Mouse (Mus musculus): ENCODE data around the gene Mphosph9. TPM values are rescaled to one million over a fixed set of nuclear protein-coding genes. Genes with fewer than 3 reads are reported as not detected.
A peak's percentile ranks its signal among the peaks of the same experiment; 100 is the strongest.
"Not testable (repeated sequence)": the region's sequence is repeated elsewhere in the genome, so short reads cannot be mapped to it uniquely, and the experiment has no call there.

Mphosph9 gene
- polyA plus RNA-seq, 2 experiments from 2014 or later: 14.2 to 15.3 TPM

DNA sequence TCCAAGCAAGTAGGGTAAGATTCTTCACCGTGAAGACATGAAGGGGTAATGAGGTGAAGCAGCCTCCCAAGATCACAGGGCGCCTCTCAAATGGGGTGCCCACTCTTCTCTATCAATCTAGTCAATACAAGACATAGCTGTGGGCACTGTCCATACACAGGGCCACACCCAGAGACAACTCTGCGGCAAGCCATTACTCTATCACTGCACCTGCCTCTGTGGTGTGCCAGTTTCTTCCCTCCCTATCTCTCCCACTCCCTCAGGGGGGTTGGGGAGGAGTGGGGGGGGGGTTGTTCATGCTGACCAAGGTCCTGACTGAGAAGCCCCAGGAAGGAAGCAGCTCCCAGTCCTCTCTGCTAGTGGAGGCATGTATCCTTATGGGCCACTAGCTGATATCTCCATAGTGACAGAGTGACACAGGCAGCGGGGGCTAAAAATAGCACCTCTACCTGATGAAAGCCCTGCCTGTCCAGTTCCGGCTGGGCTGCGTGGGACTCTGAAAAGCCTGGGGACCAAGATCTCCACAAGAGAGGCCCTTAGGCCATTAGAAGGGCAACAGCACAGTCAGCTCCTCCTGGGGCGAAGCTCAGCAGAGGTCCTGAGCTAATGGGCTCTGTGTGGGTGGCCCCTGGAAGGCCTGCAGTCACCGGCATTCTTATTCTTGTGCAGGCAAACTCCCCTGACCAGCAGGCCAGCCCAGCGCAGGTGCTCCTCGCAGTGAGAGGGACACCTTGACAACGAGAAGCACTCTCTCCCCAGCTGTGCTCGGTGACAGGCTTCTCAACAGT, 93.7 kb downstream of the Mphosph9 start:
- no peak for ATAC-seq

DNA sequence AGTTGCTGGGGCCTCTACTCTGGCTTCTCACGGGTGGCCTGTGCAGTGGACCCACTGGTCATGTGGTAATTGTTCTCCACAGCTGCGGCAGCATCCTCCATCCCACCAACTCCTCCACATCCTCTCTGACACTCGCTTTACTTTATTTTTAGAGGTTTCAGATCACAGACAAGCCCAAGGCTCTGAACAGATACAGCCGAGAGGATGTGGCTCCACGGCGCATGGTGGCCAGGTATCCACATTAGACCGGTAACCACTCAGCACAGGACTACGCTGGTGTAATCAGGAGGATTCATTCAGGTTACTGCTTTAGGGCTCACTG, 94.7 kb downstream of the Mphosph9 start:
- ATAC-seq: peak; percentile 84

DNA sequence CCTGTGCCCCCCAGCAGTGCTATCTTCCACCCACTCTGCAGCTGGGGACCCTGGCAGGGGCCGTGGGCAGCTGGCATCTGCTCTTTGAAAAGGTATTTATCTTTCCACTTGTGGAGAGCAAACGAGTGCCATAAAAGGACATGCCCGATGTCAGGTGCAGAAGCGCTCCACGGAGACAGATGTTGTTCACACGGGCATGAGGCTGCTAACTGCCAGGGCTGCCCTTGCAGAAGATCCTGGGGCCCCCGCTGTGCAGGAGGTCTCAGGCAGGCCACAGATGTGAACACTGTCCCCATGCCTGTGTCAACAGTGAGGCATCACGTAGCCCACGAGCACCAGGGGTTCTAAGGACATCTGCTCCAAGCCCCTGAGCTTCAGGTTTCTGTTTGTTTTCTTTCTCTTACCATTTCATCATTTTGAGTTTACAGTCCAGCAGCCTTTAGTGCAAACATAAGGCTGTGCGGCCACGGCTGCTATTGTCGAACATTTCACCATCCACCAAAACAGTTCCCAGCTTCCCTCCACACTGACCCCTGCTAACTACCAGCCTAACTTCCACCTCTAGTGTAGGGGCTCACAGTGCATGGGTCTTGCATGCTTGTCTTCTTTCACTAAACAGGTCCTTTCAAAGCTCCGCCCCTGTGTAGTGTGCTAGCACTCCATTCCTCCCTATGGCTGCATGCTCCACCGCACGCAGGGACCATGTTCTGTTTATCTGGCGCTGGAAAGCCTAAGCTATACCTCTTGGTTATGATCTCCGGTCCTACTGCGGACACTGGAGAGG, 95.2 kb downstream of the Mphosph9 start:
- ATAC-seq: peak; percentile 17

DNA sequence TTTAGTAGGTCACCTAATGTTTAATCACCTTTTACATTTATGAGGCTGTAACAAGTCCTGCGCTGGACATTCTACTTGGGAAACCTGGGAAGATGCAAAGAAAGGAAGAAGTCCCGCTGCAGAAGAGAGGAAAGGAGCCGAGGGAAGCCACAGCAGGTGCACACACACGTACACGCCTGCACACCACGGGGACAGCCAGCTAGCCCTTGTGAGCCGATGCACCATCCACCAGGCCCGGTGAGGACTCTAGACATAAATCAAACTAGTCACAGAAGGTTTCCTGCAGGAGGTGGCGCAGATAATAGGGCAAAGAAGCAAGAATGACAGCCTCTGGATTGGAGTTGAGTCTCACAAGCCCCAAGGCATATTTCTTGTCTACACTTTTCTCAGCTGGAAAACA, 97.3 kb downstream of the Mphosph9 start:
- ATAC-seq: no peak

DNA sequence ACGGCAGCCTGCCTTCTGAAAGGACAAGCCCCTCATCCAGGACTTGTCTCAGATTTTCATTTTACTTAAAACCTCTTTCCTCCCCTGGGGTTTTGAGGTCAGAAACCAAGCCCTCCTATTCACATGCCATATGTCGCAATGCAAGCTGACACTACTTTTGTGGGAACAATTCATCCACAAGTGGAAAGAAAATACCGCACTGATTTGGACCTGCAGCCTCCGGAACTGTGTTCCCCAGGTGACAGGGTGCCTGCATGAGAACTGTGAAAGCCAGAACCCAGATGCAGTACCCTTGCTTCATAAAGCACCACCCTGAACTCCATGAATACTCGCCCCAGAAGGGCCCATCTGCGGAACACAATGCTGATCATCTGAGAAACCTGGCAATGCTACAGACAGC, 100.6 kb downstream of the Mphosph9 start:
- no peak for ATAC-seq

DNA sequence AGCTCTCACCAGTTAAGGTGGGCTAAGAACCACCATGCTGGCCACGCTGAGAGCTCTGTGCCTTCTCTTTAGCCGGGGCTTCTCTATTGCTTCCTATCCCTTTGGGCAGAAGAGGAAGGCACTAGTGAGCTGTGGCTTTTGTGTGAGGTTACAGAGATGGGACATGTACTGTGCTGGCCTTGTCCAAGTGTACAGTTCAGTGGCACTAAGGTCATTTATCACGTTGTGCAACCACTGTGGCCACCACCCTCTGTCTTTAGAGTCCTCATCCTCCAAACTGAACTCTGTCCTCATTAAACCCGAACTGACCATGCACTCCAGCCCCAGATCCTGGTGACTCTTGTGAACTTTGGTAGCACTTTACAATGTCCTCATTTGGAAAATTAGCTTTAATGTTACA, 101.3 kb downstream of the Mphosph9 start:
- ATAC-seq: no peak

DNA sequence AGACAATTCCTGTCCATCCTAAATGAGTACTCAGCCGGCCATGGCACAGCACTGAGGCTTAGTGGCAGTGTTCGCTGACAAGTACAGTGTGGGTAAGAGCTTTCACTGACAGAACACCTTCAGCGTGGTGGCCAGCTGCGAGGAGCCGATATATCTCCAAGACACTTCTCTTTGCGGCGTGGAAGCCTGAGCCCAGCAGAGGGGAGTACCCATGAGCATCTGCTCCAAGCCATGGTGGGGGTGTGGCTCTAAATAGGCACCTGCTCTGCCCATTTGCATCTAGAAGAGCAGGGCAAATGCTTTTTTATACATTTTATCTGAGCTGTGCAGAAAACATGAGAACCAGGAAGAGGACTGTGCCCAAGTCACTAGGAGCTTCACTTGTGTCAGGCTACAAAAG, 101.9 kb downstream of the Mphosph9 start:
- ATAC-seq: no peak

DNA sequence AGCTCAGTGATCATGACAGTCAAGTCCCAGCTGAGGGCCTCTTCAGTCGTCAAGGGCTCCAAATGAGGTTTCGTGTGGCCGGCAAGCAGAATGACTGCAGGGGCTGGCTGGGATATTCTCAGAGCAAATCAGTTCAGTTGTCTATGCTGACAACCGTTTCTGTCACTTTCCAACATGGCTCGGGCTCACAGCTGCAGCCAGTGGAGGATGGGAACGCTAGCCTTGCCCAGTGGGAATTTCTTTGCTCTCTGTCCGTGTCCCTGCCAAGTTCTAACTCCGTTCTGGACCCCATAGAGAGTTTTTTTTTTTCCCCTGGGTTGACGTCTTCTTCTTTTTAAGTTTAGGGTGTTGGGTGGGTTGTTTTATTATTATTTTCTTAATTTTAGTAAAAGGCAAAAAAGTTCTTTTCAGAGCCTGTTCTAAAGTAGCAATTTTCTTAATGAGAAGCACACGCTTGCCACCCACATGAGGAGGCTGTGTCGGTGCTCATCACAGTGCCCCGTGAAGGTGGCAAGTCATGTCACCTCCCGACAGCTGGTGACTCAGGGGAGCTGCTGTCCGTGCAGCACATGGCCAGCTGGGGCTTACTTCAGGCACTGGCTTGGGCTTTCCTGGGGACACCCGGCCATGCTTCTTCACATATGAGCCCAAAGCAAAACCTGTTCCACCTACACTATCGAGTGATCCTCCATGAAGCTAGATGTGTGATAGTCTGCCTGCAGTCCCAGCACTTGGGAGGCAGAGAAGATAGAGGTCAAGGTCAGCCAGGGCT, 103.3 kb downstream of the Mphosph9 start:
- no peak for ATAC-seq

DNA sequence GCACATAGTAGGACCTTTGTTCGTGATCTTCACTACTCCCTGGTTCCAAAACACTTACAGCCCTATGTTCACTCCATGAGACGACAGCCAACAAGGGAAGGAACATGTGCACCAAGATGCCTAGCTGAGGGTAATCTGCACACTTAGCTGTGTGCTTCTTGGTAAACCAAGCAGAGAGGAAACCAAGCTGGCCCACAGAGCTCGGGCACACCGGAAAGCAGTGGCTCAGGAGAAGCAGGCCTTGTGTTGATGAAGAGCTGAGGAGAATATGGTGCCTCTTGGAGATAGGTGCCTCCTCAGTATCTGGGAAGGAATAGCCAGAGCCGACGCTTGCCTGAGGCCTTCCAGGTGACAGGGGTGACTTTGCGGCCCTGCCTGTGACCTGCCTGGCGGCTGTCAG, 104.2 kb downstream of the Mphosph9 start:
- no peak for ATAC-seq

DNA sequence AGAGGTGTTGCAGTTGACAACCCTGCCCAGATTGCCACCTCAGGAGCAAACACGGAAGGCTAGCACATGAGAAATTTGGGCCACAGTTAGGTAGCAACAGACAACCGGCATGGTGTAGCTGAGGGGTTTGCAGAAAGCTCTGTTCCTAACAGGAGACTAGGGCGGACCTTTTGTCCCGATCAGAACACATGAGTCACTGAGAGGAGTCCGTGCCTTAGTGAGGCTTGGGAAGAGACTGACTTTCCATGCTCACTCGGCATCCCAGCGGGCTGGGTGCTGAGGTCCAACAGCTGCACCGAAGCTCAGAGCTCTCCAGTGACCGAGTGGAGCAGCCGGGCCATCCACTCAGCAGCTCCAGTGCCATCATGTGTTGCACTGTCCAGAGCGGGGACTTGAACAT, 105.1 kb downstream of the Mphosph9 start:
- no peak for ATAC-seq

DNA sequence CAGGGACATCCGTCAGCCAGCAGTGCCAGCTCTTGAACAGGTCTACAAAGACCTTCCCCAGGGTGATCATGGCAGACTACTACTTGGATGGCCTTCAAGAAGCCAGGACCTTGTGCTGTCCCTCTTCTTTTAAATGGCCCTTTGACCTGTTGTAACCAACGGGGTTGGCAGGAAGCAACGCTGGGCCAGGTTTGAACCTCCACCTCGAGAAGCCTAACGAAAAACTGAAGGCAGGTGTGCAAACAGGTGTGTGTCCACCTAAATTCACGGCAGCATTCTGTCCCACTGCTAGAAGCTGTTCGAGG, 106.1 kb downstream of the Mphosph9 start:
- no peak for ATAC-seq

DNA sequence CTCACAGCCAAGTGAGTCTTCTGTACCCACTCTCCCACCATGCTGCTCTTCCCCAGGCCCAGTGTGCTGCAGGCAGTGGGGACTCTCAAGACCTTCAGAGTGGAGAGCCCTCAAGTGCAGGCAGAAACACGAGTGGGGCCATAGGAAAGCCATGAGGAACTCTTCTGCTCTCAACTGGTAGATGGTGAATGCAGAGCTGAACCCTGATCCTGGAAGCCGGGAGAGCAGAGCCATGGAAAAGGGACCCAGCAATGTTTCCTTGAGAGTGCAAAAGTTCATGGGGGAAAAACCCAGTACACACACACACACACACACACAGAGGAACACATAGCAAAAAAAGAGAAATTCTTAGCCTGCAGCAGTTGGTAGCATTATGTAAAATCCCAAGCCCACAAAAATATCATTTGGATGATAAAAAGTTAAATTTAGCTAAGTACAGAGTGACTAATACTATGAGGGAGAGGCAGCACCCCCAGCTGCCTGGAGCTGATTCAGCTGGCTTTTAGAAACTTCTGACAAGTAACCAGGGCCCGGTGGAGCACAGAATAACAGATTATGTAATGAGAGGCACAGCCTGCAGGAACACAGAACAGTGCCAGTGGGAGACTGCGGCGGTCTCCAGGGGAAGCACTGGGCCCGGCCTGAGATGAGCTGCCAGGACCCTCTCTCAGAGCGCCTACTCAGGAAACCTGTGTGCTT, 106.6 kb downstream of the Mphosph9 start:
- ATAC-seq: no peak

DNA sequence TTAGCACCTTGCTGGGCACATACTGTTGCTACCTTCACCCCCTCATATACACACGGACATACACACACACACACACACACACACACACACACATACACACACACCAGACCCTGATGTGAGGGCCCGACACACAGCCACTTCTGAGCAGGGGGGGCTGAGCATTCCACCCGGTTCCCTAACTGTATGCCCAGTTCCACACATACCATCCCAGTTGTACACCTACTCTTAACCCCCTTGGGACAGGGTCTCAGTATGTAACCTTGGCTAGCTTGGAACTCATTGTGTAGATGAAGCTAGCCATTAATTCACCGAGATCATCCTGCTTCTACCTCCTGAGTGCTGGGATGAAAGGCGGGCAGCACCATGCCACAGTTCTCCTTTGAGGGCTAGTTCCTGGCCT, 107.2 kb downstream of the Mphosph9 start:
- ATAC-seq: no peak

DNA sequence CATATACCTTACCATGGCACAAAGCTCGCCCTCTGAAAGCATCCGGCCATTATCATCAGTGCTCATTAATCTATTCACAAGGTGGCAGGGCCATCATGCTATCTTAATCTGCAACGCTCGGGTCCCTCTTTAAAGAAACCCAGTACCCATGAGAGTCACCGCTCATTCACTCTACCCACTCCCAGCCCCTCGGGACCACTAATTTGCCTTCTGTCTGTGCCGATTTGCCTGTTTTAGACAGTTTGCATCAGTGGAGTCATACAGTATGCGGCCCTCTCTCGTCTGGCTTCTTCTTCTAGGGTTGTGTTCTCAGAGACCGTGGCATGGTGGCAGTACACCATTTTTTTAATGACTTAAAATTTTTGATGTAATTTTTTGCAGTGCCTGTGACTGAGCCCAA, 108.3 kb downstream of the Mphosph9 start:
- no peak for ATAC-seq

DNA sequence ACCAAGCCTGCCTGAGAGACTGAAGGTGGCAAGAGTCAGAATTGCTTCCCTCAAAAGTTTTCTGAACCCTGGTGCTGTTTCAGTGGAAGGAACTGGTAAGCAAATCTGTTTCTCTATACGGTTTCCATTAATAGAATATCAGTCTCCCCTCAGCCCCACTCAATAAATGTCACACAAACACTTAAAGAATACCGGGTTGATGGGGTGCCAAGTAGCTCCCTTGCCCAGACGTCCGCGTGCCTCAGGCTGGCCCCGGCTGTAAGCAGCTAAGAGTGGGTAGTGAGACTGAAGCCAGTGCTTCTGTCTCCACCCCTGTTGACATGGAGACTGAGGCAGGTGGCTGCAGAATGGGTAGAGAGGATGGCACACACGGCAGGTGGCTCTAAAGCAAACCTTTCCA, 108.8 kb downstream of the Mphosph9 start:
- ATAC-seq: no peak

DNA sequence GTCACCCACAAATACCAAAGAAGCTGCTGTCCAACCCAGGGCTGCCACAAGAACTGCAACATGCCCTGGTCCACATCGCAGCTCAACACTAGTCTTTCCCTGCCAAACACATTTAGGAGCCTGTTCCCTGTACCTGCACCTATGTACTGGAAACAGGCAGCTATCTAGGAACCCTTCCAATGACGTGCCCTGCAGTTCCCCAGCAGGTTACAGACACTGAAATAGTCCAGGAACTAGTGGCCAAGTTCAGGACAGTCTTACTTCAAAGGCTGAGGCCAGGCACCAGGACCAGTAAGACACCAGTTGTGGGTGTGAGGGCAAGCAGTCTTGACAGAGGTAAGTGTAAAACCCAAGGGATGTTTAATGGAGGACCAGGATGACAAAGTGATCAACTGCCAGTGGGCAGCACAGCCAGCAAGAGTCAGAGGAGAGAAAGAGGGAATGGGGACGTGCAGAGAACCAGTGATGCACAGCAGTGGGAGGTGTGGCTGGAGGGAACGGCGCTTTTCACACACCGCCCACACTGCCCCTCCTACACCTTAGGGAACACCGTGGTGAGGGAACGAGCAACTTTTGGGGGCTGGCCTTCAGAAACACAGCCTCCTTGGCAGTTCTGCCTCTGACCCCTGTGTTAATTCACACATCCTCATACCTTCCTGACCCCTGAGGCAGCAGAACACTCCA, 110.1 kb downstream of the Mphosph9 start:
- ATAC-seq: no peak

DNA sequence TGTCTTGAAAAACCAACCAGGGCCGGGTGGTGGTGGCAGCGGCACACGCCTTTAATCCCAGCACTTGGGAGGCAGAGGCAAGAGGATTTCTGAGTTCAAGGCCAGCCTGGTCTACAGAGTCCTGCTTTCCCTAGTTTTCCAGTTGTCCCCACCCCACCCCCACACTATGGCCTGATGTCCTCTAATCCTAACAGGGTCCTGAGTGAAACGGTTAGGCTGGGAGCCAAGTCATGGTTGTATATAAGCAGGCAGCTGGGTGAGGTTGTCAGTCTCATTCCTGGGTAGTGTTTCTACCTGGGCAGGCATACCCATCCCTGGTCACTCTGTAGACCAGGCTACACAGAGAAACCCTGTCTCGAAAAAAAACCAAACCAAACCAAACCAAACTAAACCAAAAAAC, 110.7 kb downstream of the Mphosph9 start:
- not testable (repeated sequence) for ATAC-seq

DNA sequence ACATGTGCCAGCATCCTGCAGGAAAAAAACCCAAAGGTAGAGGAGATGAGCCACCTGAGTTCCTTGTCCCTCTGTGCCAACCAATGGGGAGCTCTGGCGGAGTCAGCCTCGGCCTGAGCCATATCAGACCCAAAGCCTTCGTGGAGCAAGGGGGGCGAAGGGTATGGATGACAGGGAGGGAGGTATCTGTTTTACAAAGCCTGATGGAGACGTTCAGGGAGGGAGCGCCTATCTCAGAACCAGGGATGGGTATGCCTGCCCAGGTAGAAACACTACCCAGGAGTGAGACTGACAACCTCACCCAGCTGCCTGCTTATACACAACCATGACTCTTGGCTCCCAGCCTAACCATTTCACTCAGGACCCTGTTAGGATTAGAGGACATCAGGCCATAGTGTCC, 111.4 kb downstream of the Mphosph9 start:
- ATAC-seq: no peak

DNA sequence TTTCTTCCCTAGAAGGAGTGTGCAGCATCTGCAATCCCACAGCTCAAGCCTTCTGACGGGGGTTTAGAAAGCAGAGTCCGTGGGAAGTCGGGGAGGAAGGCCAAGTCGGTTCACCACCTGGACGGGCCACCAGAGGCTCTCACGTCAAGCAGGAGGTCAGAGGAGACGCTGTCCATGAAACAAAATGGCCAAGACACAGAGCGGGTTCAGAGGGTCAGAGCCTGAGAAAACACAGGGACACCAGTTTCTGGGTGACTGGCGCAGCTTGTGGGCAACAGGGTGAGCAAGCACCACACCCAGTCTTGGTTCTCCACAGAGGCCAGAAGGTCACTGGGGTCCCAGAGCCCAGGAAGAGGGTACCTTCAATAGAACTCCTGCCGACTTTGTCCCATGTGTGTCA, 112.1 kb downstream of the Mphosph9 start:
- ATAC-seq: no peak

DNA sequence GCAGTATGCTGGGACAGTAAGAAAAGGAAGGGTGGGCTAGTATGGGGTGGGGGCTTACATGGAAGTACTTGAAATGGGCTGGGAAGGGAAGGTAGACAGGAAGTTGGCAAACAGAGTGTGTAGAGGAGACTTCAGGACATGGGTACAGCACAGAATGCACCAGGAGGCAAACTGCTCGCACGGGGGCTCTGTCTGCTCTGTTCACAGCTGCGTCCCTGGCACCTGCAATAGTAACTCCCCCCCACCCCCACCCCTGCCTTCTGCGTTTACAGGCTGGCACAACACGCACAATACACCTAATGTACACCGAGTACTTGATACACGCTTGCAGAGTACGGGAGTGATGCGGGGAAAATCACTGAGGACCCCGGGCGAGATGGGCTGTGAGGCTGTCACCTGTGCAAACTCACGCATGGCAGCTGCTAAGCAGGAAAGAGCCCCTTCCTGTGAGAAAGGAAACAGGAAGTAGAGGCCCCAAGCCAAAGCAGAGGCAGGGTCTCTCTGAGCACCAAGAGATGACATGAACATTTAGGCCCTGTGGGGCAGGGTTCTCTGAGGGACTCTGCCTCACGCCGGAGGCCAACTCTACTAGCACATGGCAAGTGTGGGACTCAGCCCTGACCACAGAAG, 113.1 kb downstream of the Mphosph9 start:
- ATAC-seq: peak; percentile 65

DNA sequence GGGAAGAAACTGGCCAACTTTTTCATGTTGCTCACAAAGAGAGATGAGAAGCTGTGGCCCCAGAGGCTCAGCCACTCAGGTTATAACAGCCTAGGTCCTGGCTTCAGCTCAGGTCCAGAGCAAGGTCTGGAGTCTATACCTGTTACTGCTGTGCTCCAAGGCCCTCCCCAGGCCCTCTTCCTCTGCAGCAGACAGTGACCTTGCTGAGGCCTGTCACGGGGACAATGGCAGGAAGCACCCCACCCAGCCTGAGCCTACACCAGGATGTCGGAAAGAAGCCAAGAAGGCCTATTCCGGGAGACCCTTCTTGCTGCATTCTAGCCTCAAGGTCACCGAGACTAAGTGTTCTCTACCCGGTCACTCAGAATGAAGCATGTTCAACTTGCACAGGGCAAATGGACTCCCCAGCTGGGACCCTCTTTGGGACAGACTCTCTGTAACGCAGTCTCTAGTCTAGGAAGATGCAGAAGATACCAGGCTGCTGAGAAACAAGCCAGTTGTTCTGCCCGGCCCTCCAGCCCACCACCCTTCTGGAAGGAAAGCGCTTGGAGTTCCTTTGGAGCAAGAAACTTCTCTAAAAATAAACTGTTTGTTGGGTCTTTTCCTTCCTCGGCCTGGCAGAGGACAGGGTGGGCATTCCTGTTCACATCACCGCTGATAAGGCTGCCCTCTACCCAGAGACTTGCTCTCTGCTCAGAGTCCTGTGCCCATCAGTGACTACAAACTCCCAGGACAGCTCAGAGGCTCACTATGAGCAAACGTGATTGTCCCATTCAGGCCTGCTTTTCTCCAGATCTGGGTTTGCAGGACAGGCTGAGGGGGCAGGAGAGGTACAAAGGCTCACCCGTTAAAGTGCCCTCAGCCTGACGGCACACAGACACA, 113.9 kb downstream of the Mphosph9 start:
- peak; percentile 68 for ATAC-seq
